Mouse (Mus musculus) megakaryocyte progenitor cell, adult 5-6 weeks (primary cell): Measurements from ENCODE around the gene Snrnp200. TPM values are rescaled to one million over a fixed set of nuclear protein-coding genes. Genes with fewer than 3 reads are reported as not detected.
"Not testable (repeated sequence)": the region's sequence is repeated elsewhere in the genome, so short reads cannot be mapped to it uniquely, and the experiment has no call there.

Experiments used
- ATAC-seq: replicated peaks from 2 replicates; pipeline ENCODE4 v1.8.0; 2016; ENCODE audit warnings: mild to moderate bottlenecking, moderate TSS enrichment, inconsistent platforms; ENCODE audit not compliant: poor library complexity
- total RNA-seq, 2 experiments: library from RNA; stranded (forward) in 1 of 2; stranded (reverse) in 1 of 2; fragments of 157-497, 149-512 nt in 1 of 2; fragments of 200-1000 nt in 1 of 2; gene quantifications; 2 replicates each; pipeline versions ENCODE4 v1.2.3 to v1.2.4; 2015 to 2017

The Snrnp200 gene
- total RNA-seq, 2 experiments from 2014 or later = 62.1 to 146 TPM

- no peak for ATAC-seq
Observed at GRCm38 (mm10) chr2:127252787-127253186, 44.6 kb downstream of the Snrnp200 start.

DNA sequence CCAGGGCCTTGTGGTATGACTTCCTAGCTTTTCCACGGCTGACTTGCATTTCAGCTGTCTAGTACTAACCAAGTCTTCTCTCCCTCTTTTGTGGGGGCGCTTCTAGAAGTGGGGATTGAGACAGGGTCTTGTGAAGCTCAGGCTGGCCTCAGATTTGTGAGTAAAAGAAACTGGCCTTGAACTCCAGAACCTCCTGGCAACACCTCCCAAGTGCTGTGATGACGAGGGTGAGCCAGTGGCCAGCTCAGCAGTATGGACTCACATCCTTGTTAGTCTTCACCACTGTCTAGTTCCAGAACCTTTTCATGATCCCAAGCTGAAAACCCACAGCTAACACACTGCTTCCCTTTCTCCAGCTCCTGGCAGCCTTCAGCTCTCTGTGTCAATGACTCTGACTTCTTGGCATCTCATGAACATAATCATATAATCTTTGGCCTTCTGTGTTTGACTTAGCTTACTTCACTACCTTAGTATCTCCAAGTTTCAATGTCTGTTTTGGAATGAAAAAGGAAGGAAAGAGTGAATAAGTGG, 46.5 kb downstream of the Snrnp200 start:
- ATAC-seq = no peak

DNA sequence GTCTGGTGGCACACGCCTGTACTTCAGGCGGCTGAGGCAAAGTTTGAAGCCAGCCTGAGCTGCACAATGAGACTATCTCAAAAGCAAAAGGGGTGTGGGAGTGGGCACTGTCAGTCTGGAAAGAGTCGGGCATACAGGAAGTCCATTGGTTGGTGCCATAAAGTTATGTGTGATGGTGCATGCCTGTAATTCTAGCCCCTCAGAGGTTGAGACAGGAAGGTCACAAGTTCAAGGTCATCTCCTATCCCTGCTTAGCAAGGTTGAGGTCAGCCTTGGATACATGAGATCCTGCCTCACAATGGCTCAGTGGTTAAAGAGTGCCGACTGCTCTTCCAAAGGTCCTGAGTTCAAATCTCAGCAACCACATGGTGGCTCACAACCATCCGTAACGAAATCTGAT, 47.1 kb downstream of the Snrnp200 start:
- ATAC-seq = no peak

DNA sequence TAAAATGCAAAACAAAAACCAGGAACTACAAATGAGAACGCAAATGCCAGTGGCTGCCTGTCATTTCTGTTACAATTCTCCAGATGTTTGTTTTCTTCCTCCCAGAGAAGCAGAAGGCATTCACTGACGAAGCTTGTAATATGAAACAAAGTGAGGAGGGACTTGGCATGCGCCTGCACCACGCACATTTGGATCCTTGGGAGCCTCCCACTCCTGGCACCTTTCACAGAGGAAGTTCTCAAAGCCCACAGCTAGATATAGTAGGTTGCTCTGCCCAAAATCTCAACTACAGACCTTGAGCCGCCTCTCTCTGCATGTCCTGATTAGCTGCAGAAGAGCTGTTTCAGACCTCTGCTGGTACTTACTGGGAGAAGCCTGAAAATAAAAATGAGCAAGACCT, 51.2 kb downstream of the Snrnp200 start:
- ATAC-seq = no peak

GRCm38 (mm10) chr2:127262480-127262879, 54.3 kb downstream of the Snrnp200 start:
- 0 out of 2 replicates have a peak, but pooled peaks have one; percentile 14 for ATAC-seq

- ATAC-seq = no peak
Observed at GRCm38 (mm10) chr2:127267854-127268253, 59.7 kb downstream of the Snrnp200 start.

- peak; percentile 94 for ATAC-seq
Observed at GRCm38 (mm10) chr2:127269491-127270299, 61.5 kb downstream of the Snrnp200 start, which contains the start of gene Stard7. Gene Stard7 (plus strand): TSS chr2:127270218.

- ATAC-seq = peak; percentile 81
Observed at GRCm38 (mm10) chr2:127270300-127271041, 62.3 kb downstream of the Snrnp200 start.

GRCm38 (mm10) chr2:127271042-127271515, 62.9 kb downstream of the Snrnp200 start:
- ATAC-seq = no peak

GRCm38 (mm10) chr2:127272049-127272448, 63.9 kb downstream of the Snrnp200 start:
- ATAC-seq = not testable (repeated sequence)

- no peak for ATAC-seq
Observed at GRCm38 (mm10) chr2:127272806-127273205, 64.6 kb downstream of the Snrnp200 start.

- ATAC-seq = no peak
Observed at GRCm38 (mm10) chr2:127274590-127274989, 66.4 kb downstream of the Snrnp200 start.

GRCm38 (mm10) chr2:127275551-127276320, 67.5 kb downstream of the Snrnp200 start:
- ATAC-seq = no peak

GRCm38 (mm10) chr2:127278162-127278561, 70.0 kb downstream of the Snrnp200 start:
- no peak for ATAC-seq

Other genes starting within 250 kb of the Snrnp200 start
- gene Ap4e1, start 199.7 kb upstream of the Snrnp200 start, total RNA-seq (2015) = 8.3 and 10.6 TPM in 2 replicates
- gene Ap4e1, start 199.7 kb upstream of the Snrnp200 start, total RNA-seq (2017) = 17.1 and 20.6 TPM in 2 replicates
- gene Blvra, start 137.7 kb upstream of the Snrnp200 start, total RNA-seq (2015) = 37.0 and 38.7 TPM in 2 replicates
- 30.9 and 42.2 TPM in 2 replicates for gene Blvra, start 137.7 kb upstream of the Snrnp200 start, total RNA-seq (2017)
- 49.5 and 53.5 TPM in 2 replicates for gene Ncaph, start 74.4 kb upstream of the Snrnp200 start, total RNA-seq (2015)
- 57.3 and 58.7 TPM in 2 replicates for gene Ncaph, start 74.4 kb upstream of the Snrnp200 start, total RNA-seq (2017)
- 17.5 and 18.7 TPM in 2 replicates for gene Itpripl1, start 64.9 kb upstream of the Snrnp200 start, total RNA-seq (2015)
- gene Itpripl1, start 64.9 kb upstream of the Snrnp200 start, total RNA-seq (2017) = 20.4 and 23.3 TPM in 2 replicates
- gene 1810024B03Rik, start 106 bp upstream of the Snrnp200 start, total RNA-seq (2015) = 1.9 and 3.6 TPM in 2 replicates
- 2.4 and 3.3 TPM in 2 replicates for gene 1810024B03Rik, start 106 bp upstream of the Snrnp200 start, total RNA-seq (2017)
- gene Ciao1, start 39.4 kb downstream of the Snrnp200 start, total RNA-seq (2015) = 29.8 and 36.6 TPM in 2 replicates
- gene Ciao1, start 39.4 kb downstream of the Snrnp200 start, total RNA-seq (2017) = 21.8 and 30.3 TPM in 2 replicates
- gene Tmem127, start 39.5 kb downstream of the Snrnp200 start, total RNA-seq (2015) = 8.8 and 14.8 TPM in 2 replicates
- gene Tmem127, start 39.5 kb downstream of the Snrnp200 start, total RNA-seq (2017) = 27.0 and 28.1 TPM in 2 replicates
- 69.5 and 79.9 TPM in 2 replicates for gene Stard7, start 61.8 kb downstream of the Snrnp200 start, total RNA-seq (2015)
- gene Stard7, start 61.8 kb downstream of the Snrnp200 start, total RNA-seq (2017) = 134 and 138 TPM in 2 replicates
- gene Dusp2, start 127.8 kb downstream of the Snrnp200 start, total RNA-seq (2015) = 76.0 and 76.5 TPM in 2 replicates
- 83.2 and 90.0 TPM in 2 replicates for gene Dusp2, start 127.8 kb downstream of the Snrnp200 start, total RNA-seq (2017)
- 0.15 and 0.30 TPM in 2 replicates for gene Astl, start 130.3 kb downstream of the Snrnp200 start, total RNA-seq (2015)
- gene Astl, start 130.3 kb downstream of the Snrnp200 start, total RNA-seq (2017) = 0.24 TPM in 1 of 2 replicates, not detected in the other
- gene Adra2b, start 154.8 kb downstream of the Snrnp200 start, total RNA-seq (2015) = not detected in 2 replicates
- gene Adra2b, start 154.8 kb downstream of the Snrnp200 start, total RNA-seq (2017) = not detected in 2 replicates
- not detected in 2 replicates for gene Gpat2, start 216.8 kb downstream of the Snrnp200 start, total RNA-seq (2015)
- 0.12 TPM in 1 of 2 replicates, not detected in the other for gene Gpat2, start 216.8 kb downstream of the Snrnp200 start, total RNA-seq (2017)
- 23.5 and 23.7 TPM in 2 replicates for gene Fahd2a, start 236.2 kb downstream of the Snrnp200 start, total RNA-seq (2015)
- gene Fahd2a, start 236.2 kb downstream of the Snrnp200 start, total RNA-seq (2017) = 5.7 and 6.9 TPM in 2 replicates